Mouse (Mus musculus) embryonic facial prominence, embryonic 12.5 days (tissue): ENCODE measurements at regions not wholly inside any gene's neighbourhood (a gene's known extent, or its start where the extent isn't known, plus 50 kb on each side); places are given as distances from the start of the nearest gene placed in this dataset.

ENCODE experiments used
- ATAC-seq: fragments of 200-750 bp; cut with Nextera tagmentation; 2 replicates; pipeline ENCODE4 v1.8.0; 2017; ENCODE audit not compliant: insufficient number of reproducible peaks, insufficient read depth, low FRiP score, low TSS enrichment
- H3K27ac ChIP-seq: fragments of 300-500 bp; sonication (generic); 2 replicates; pipeline ENCODE4 v1.5.1; 2016; ENCODE audit warnings: mild to moderate bottlenecking
- H3K27me3 ChIP-seq: fragments of 300-500 bp; sonication (generic); 2 replicates; pipeline ENCODE4 v1.6.1; 2016; ENCODE audit warnings: mild to moderate bottlenecking, moderate library complexity
- H3K36me3 ChIP-seq: fragments of 300-500 bp; sonication (generic); 2 replicates; pipeline ENCODE4 v1.6.1; 2016; ENCODE audit warnings: mild to moderate bottlenecking
- H3K4me1 ChIP-seq: fragments of 300-500 bp; sonication (generic); 2 replicates; pipeline ENCODE4 v1.6.1; 2016
- H3K4me2 ChIP-seq: fragments of 300-500 bp; sonication (generic); replicated peaks from 2 replicates; pipeline ENCODE4 v1.6.1; 2016; ENCODE audit warnings: mild to moderate bottlenecking, moderate library complexity
- H3K4me3 ChIP-seq: fragments of 300-500 bp; sonication (generic); 2 replicates; pipeline ENCODE4 v1.5.1; 2016; ENCODE audit warnings: mild to moderate bottlenecking
- H3K9ac ChIP-seq: fragments of 300-500 bp; sonication (generic); 2 replicates; pipeline ENCODE4 v1.6.1; 2016; ENCODE audit warnings: mild to moderate bottlenecking, moderate library complexity
- H3K9me3 ChIP-seq: fragments of 300-500 bp; sonication (generic); 2 replicates; pipeline ENCODE4 v1.6.1; 2016; ENCODE audit warnings: mild to moderate bottlenecking, moderate library complexity
- WGBS: fragments of 180-500 bp; shearing (Covaris S2); methylation state at CpG from one replicate; pipeline ENCODE4 v1.1.7; 2016; 5-methylcytosine and 5-hydroxymethylcytosine counted together

GRCm38 (mm10) chr8:87197867-87198536, 274.4 kb downstream of the Cbln1 start:
- Histone ChIP-seq H3K36me3 (no peaks in the 10 kb centered on the region), H3K9me3 (no peaks in the 10 kb centered on the region), H3K4me3 (no peak overlapping the region), H3K27ac (peak overlapping the region; percentile 17; the same call in 1 of the 2 replicates), H3K4me2 (no peak overlapping the region), H3K4me1 (peaks cover 30% of the 10 kb centered on the region), H3K27me3 (no peaks in the 10 kb centered on the region), H3K9ac (no peak overlapping the region)
- ATAC-seq = no peak
- WGBS = 55% methylated on average over 8 of the region's 8 CpGs

- Histone ChIP-seq H3K9ac (no peak overlapping the region), H3K4me1 (peaks cover 30% of the 10 kb centered on the region), H3K4me2 (no peak overlapping the region), H3K4me3 (no peak overlapping the region), H3K27me3 (no peaks in the 10 kb centered on the region), H3K27ac (0 out of 2 replicates have a peak overlapping the region, but pooled peaks have one; percentile 31), H3K36me3 (no peaks in the 10 kb centered on the region), H3K9me3 (no peaks in the 10 kb centered on the region)
- WGBS = 13% methylated on average over 5 of the region's 5 CpGs
- ATAC-seq = no peak
Measured at GRCm38 (mm10) chr8:87197000-87197399, 275.4 kb downstream of the Cbln1 start.

DNA sequence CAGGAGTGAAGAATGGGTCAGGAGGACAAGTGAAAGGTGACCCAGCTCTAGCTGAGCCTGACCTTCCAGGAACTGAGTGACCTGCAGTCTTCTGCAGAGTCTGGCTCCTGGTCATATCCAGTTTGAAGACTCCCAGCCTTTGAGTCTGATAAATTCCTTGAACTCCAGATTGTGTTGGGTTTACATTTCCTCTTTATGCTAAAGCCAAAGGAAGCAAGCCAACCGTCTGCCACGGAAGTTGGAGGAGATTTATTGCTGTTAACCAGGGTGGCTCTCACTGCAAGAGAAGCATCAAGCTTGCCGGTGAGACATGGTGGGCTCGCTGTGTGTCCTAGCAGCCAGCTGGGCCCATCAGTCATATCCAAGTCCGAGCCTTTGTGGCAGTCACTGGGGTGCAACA, 276.4 kb downstream of the Cbln1 start:
- peaks cover 30% of the 10 kb centered on the region for H3K4me1 ChIP-seq
- no peak overlapping the region for H3K9ac ChIP-seq
- no peaks in the 10 kb centered on the region for H3K27me3 ChIP-seq
- no peak for ATAC-seq
- WGBS = 84% methylated on average over 5 of the region's 5 CpGs
- H3K9me3 ChIP-seq = no peaks in the 10 kb centered on the region
- H3K27ac ChIP-seq = no peak overlapping the region
- no peaks in the 10 kb centered on the region for H3K36me3 ChIP-seq
- no peak overlapping the region for H3K4me3 ChIP-seq
- H3K4me2 ChIP-seq = no peak overlapping the region

DNA sequence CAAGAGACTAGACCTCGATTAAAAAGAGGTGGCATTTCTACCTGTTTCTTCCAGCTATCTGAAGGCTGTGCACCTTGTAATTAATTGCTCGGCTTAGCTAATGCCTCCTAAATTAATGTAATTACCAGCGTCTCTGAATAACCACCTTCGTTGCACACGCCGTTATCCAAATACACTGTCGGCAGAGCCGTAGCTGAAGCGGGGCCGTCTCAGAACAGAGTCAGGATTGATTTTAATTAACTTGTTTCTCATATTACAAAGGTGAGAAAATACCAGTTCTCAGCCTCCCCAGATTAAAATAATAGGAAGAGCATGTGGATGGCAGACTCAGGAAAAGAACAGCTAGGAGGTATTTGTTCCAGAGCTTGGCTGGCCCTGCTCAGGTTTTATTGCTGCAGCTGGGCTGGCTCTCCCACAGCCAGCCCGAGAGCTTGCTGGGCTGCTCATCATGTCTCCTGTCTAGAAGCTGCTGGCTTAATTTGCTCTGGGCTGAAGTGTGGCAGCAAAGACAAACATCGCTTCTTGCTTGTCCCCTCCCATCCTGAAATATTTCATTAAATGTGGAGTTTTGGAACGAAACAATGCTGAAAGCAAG, 282.5 kb downstream of the Cbln1 start:
- Histone ChIP-seq H3K4me1 (no peaks in the 10 kb centered on the region), H3K27ac (0 out of 2 replicates have a peak overlapping the region, but pooled peaks have one; percentile 19), H3K9ac (no peak overlapping the region), H3K27me3 (no peaks in the 10 kb centered on the region), H3K4me2 (no peak overlapping the region), H3K9me3 (0 out of 2 replicates have a peak, but pooled peaks cover 4% of the 10 kb centered on the region), H3K4me3 (no peak overlapping the region), H3K36me3 (no peaks in the 10 kb centered on the region)
- WGBS = 52% methylated on average over 13 of the region's 13 CpGs
- no peak for ATAC-seq

DNA sequence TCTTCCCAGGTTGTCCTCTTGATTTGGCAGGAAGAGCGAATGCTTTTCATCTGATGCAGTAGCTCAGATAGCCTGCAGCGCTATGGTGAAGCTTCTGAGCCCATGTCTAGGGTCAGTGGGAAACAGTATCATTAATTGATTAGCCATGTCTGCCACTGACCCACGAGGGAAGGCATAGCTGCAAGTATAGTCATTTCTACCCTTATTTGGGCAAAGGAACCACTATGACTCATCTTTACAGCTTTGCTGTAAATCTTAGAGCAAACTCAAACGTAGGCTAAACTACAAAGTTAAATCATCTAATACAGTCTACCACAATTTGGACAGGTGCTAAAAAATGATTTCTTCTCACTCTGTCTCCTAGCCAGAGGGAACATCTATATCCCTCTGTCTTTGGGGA, 289.5 kb downstream of the Cbln1 start:
- Histone ChIP-seq H3K27ac (no peak overlapping the region), H3K4me3 (no peak overlapping the region), H3K4me2 (no peak overlapping the region), H3K4me1 (no peaks in the 10 kb centered on the region), H3K36me3 (no peaks in the 10 kb centered on the region), H3K9ac (no peak overlapping the region), H3K27me3 (no peaks in the 10 kb centered on the region), H3K9me3 (no peaks in the 10 kb centered on the region)
- WGBS = 67% methylated on average over 4 of the region's 4 CpGs
- ATAC-seq = no peak

DNA sequence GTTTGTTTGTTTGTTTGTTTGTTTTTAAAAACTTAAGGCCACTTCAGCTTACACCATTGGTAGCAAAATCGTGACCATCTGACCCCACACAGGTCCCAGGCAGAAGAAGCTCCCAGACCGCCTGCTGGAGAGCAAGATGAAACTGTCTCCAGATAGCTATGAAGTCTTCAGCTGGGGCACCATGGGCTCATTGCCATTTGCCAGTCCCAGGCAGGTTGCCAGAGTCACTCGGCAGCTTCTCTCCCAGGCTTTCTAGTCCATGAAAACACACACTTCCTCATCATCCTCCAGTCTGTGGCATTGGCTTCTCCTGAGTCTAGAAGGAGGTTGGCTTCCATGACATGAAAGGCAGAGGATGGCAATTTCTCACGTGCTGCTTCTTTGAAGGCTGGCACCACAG, 293.5 kb upstream of the N4bp1 start:
- Histone ChIP-seq H3K4me1 (no peaks in the 10 kb centered on the region), H3K4me2 (no peak overlapping the region), H3K9me3 (no peaks in the 10 kb centered on the region), H3K27me3 (no peaks in the 10 kb centered on the region), H3K27ac (no peak overlapping the region), H3K9ac (no peak overlapping the region), H3K4me3 (no peak overlapping the region), H3K36me3 (no peaks in the 10 kb centered on the region)
- WGBS = 76% methylated on average over 4 of the region's 4 CpGs
- ATAC-seq = no peak

- Histone ChIP-seq H3K27me3 (no peaks in the 10 kb centered on the region), H3K4me3 (no peak overlapping the region), H3K36me3 (no peaks in the 10 kb centered on the region), H3K27ac (no peak overlapping the region), H3K4me1 (no peaks in the 10 kb centered on the region), H3K4me2 (no peak overlapping the region), H3K9me3 (no peaks in the 10 kb centered on the region), H3K9ac (no peak overlapping the region)
- WGBS = 88% methylated on average over 6 of the region's 6 CpGs
- ATAC-seq = no peak
Measured at GRCm38 (mm10) chr8:87177620-87178019, 292.6 kb upstream of the N4bp1 start.

- H3K36me3 ChIP-seq = no peaks in the 10 kb centered on the region
Measured at GRCm38 (mm10) chr8:87175097-87175496, 290.0 kb upstream of the N4bp1 start.

GRCm38 (mm10) chr8:87173720-87174119, 288.7 kb upstream of the N4bp1 start:
- H3K4me1 ChIP-seq = no peaks in the 10 kb centered on the region
- H3K4me3 ChIP-seq = no peak overlapping the region
- no peaks in the 10 kb centered on the region for H3K9me3 ChIP-seq
- H3K4me2 ChIP-seq = no peak overlapping the region
- no peak for ATAC-seq
- no peak overlapping the region for H3K9ac ChIP-seq
- no peak overlapping the region for H3K27ac ChIP-seq
- H3K27me3 ChIP-seq = no peaks in the 10 kb centered on the region
- H3K36me3 ChIP-seq = no peaks in the 10 kb centered on the region

More at GRCm38 (mm10) chr8:87175097-87175496, 290.0 kb upstream of the N4bp1 start:
- H3K27ac ChIP-seq = no peak overlapping the region
- no peaks in the 10 kb centered on the region for H3K9me3 ChIP-seq
- no peaks in the 10 kb centered on the region for H3K27me3 ChIP-seq
- H3K4me2 ChIP-seq = no peak overlapping the region
- H3K4me1 ChIP-seq = no peaks in the 10 kb centered on the region
- ATAC-seq = no peak
- H3K4me3 ChIP-seq = no peak overlapping the region
- H3K9ac ChIP-seq = no peak overlapping the region

DNA sequence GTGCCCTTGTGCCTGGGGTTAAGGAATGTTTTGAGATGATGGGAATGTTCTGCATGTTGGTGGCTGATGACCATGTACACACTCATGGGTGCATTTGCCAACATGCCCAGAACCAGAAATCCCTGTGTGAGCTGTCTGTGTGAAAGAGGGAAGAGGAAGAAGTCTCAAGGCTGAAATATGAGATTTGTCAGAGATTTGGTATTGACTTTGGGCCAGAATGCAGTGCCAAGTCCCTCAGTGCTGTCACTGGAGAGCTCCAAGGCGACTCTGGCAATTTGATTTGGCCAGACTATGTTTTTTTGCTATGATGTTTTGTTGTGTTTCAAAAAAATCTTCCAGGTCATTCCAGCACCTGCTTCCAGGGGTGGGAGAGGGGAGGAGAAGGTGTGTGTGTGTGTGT, 281.7 kb upstream of the N4bp1 start:
- Histone ChIP-seq H3K27ac (no peak overlapping the region), H3K27me3 (no peaks in the 10 kb centered on the region), H3K4me3 (no peak overlapping the region), H3K4me2 (no peak overlapping the region), H3K9ac (no peak overlapping the region), H3K36me3 (no peaks in the 10 kb centered on the region), H3K9me3 (no peaks in the 10 kb centered on the region), H3K4me1 (no peaks in the 10 kb centered on the region)
- ATAC-seq = no peak
- 59% methylated on average over 1 of the region's 1 CpGs for WGBS

GRCm38 (mm10) chr8:87160416-87160815, 275.4 kb upstream of the N4bp1 start:
- no peak for ATAC-seq
- Histone ChIP-seq H3K27me3 (no peaks in the 10 kb centered on the region), H3K4me3 (no peak overlapping the region), H3K36me3 (no peaks in the 10 kb centered on the region), H3K9ac (no peak overlapping the region), H3K4me2 (no peak overlapping the region), H3K4me1 (no peaks in the 10 kb centered on the region), H3K9me3 (no peaks in the 10 kb centered on the region), H3K27ac (no peak overlapping the region)
- 83% methylated on average over 2 of the region's 2 CpGs for whole genome bisulfite sequencing

DNA sequence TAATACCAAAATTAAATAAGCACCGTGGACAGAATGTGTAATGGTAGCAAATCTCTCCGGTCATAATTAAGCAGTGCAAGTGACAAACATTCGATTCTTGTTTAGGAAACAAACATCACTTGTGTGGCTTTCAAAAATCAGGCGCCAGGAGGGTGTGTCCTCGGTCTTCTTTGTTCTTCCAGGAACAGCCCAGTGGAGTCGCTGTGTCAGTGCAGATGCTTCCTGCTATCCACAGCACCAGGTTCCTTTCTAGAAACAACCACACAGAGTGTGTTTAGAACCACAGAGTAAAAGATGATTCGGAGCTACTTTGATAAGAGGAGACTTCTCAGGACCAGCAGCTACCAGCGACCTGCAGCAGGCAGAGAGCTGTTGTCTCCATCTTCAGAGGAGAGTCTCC, 273.3 kb upstream of the N4bp1 start:
- 48% methylated on average over 8 of the region's 8 CpGs for WGBS
- no peak for ATAC-seq
- no peak overlapping the region for H3K4me3 ChIP-seq
- no peak overlapping the region for H3K27ac ChIP-seq
- H3K4me1 ChIP-seq = no peaks in the 10 kb centered on the region
- H3K27me3 ChIP-seq = no peaks in the 10 kb centered on the region
- H3K36me3 ChIP-seq = no peaks in the 10 kb centered on the region
- no peak overlapping the region for H3K9ac ChIP-seq
- no peaks in the 10 kb centered on the region for H3K9me3 ChIP-seq
- no peak overlapping the region for H3K4me2 ChIP-seq
